Mouse (Mus musculus) fibroblast of lung, adult 2 months (primary cell): ENCODE measurements around the gene Dnaja4.

Source experiments
- DNase-seq: peaks from one replicate; pipeline ENCODE4 v3.0.0-alpha.2; 2011; ENCODE audit warnings: low read depth

The Dnaja4 gene

GRCm38 (mm10) chr9:54751684-54752083, 53.0 kb downstream of the Dnaja4 start:
- DNase-seq: no peak

- DNase-seq: no peak
These were observed 53.7 kb downstream of the Dnaja4 start for GRCm38 (mm10) chr9:54752201-54752943.

GRCm38 (mm10) chr9:54752944-54753295, 54.2 kb downstream of the Dnaja4 start:
- DNase-seq: no peak

- DNase-seq: no peak
These were observed 60.9 kb downstream of the Dnaja4 start for GRCm38 (mm10) chr9:54759592-54759991.

GRCm38 (mm10) chr9:54764091-54764490, 65.4 kb downstream of the Dnaja4 start:
- no peak for DNase-seq

GRCm38 (mm10) chr9:54764561-54765217, 66.0 kb downstream of the Dnaja4 start, which contains the start of gene Crabp1:
TSS of gene Crabp1 (plus strand) at chr9:54764748.
- no peak for DNase-seq

GRCm38 (mm10) chr9:54765336-54766085, 66.8 kb downstream of the Dnaja4 start:
- no peak for DNase-seq
